Mouse (Mus musculus) neural tube, embryonic 10.5 days (tissue): ENCODE data around the gene Trim26.

ENCODE experiments used
- DNase-seq: peaks from one replicate; pipeline ENCODE4 v3.0.0-alpha.2; 2017; ENCODE audit warnings: low spot score; ENCODE audit errors: extremely low spot score

The Trim26 gene

GRCm38 (mm10) chr17:36899376-36899775 is 62.4 kb downstream of the Trim26 start:
- DNase-seq, result no peak

GRCm38 (mm10) chr17:36900001-36900400 is 63.1 kb downstream of the Trim26 start:
- no peak for DNase-seq

- DNase-seq, result no peak
Measured at GRCm38 (mm10) chr17:36900691-36901090, 63.8 kb downstream of the Trim26 start.

GRCm38 (mm10) chr17:36903651-36904050 is 66.7 kb downstream of the Trim26 start:
- no peak for DNase-seq

GRCm38 (mm10) chr17:36908235-36908634 is 71.3 kb downstream of the Trim26 start:
- DNase-seq, result no peak
